Mouse (Mus musculus) MEL (cell line): ENCODE measurements at regions not wholly inside any gene's neighbourhood (a gene's known extent, or its start where the extent isn't known, plus 50 kb on each side); places are given as distances from the start of the nearest gene placed in this dataset.

Experiments
- CHD1 ChIP-seq: IDR thresholded peaks from 2 replicates; pipeline ENCODE4 v1.6.1; 2012; ENCODE audit warnings: low read depth, mild to moderate bottlenecking, inconsistent platforms, low read length, improper control_type of control experiment
- CTCF ChIP-seq, 3 experiments: IDR thresholded peaks in 2 of 3; conservative IDR thresholded peaks in 1 of 3; 2 replicates each; pipeline ENCODE4 v1.5.1; 2011 to 2012; ENCODE audit warnings: low read length in 3 of 3, low read depth in 2 of 3, mild to moderate bottlenecking in 2 of 3, improper control_type of control experiment in 1 of 3, inconsistent platforms in 1 of 3, mixed read lengths in 1 of 3, moderate library complexity in 1 of 3; ENCODE audit not compliant: control insufficient read depth in 1 of 3, insufficient read depth in 1 of 3, poor library complexity in 1 of 3, severe bottlenecking in 1 of 3
- GATA1 ChIP-seq: IDR thresholded peaks from 2 replicates; pipeline ENCODE4 v1.6.1; 2011; ENCODE audit warnings: low read depth, low read length, improper control_type of control experiment
- HCFC1 ChIP-seq: IDR thresholded peaks from 2 replicates; pipeline ENCODE4 v1.6.1; 2012; ENCODE audit warnings: low read depth, mild to moderate bottlenecking, inconsistent platforms, low read length, improper control_type of control experiment, moderate library complexity
- KAT2A ChIP-seq: conservative IDR thresholded peaks from 2 replicates; pipeline ENCODE4 v1.6.1; 2012; ENCODE audit warnings: low read depth, low read length, improper control_type of control experiment, inconsistent platforms
- MAZ ChIP-seq: IDR thresholded peaks from 2 replicates; pipeline ENCODE4 v1.6.1; 2012; ENCODE audit warnings: low read depth, mild to moderate bottlenecking, inconsistent platforms, low read length, improper control_type of control experiment
- TAL1 ChIP-seq: IDR thresholded peaks from 2 replicates; pipeline ENCODE4 v1.6.1; 2012; ENCODE audit warnings: mild to moderate bottlenecking, inconsistent platforms, low read length, moderate library complexity, mixed read lengths

DNA sequence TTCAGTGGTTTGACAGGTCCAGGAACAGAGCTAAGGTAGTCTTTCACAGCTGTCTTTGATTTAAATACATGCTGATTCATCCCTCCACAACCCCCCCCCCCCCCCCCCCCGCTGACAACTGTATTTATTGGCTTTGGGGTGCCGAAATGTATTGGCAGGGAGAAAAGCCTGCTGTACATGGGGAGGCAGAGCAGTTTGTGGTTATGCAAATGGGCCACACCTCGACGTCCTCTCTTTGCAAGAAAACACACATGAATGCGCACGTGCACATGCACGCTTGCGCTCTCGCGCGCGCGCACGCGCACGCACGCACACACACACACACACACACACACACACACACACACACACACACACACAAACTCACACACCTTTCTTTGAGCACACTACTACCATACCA lies 58.5 kb downstream of the Gm12689 start:
- TF ChIP-seq TAL1: no peak
- no peak for TF ChIP-seq GATA1
- no peak for TF ChIP-seq CTCF (IDR thresholded peaks at IDR 0.05 in 2 of 3, conservative IDR thresholded peaks at IDR 0.05 in 1 of 3; ENCODE audit: control insufficient read depth in 1 of 3, insufficient read depth in 1 of 3, low read depth in 2 of 3, low read length in 3 of 3, poor library complexity in 1 of 3, severe bottlenecking in 1 of 3)
- no peak for TF ChIP-seq CHD1
- no peak for TF ChIP-seq MAZ
- no peak for TF ChIP-seq HCFC1
- TF ChIP-seq KAT2A: no peak
